Mouse (Mus musculus): ENCODE data around the gene Gpr62.

Gene Gpr62

GRCm38 (mm10) chr9:106421865-106422160 lies 43.9 kb downstream of the Gpr62 start:
- peak; percentile 90 for DNase-seq (ENCODE audit: low read depth, low spot score)

- DNase-seq (ENCODE audit: low read depth, low spot score) = no peak
Measured at GRCm38 (mm10) chr9:106421033-106421864, 44.5 kb downstream of the Gpr62 start.

DNA sequence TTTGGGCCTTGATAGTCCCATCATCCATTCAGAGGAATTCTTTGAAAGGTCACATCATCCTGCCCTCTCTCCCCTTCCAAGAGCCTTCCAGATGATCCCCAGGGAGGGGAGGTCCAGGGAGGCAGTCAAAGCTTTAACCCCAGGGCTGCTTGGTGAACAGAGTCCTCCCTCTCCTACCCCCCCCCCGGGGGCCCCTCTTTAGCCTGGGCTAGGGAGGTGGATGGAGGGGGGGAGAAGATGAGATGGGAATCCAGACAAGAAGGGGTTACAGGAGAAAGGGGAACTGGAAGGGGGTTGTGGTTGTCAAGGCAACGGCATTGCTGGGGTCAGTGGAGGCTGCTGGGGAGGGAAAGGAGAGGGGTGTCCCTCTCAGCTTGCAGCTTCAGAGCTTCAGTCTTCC lies 45.1 kb downstream of the Gpr62 start:
- DNase-seq (ENCODE audit: low read depth, low spot score) = no peak

DNA sequence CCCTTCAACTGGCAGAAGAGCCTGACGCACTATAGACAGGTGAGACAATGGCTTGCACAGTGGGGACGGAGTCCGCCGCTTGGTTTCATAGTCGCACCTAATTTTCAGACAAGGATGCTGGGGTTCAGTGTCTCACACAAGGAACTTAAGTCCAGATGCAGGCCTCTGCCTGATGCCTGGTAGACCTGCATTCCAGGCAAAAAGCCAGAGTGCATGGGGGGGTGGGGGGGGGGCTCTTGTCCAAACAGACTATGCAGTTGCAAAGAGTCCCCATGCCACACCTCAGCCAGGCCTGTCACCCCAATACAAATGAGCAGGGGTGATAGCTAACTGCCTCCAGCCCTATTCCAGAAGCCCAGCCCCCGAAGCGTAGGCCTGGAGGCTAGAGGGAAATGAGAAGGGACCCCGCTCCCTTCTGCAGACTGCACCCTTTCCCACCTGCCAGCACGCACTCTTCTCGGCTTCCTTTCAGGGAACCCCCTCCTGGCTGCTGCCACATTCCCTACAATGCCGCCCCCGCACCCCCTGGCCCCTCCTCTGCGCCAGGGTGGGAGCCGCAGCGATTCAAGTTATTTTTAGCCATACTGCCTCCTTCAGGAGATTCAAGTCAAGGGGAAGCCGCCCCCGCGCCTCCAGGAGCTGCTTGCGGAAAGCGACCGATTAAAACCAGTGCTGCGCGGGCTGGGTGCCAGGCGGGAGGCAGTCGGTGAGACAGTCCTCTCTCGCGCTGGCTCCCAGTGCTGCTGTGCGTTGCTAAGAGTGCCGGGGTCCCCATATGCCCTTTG lies 47.7 kb downstream of the Gpr62 start:
- DNase-seq (ENCODE audit: low read depth, low spot score) = peak; percentile 64

DNA sequence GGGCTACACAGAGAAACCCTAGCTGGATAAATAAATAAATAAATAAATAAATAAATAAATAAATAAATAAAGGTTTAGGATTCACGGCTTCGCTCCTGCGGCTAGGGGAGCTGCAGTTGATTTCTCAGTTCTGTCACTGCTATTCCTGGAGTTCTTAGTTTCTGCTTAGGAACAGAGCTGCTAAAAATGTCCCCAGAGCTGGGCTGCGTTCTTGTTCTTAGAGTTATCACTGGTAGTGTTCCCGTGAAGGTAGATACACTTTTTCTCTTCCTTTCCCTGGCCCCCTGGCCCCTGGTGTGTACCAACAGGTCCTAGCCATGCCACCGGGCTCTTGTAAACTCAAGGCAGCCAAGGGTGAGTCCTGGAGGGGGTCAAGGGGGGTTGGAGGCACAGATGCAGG lies 48.9 kb downstream of the Gpr62 start:
- no peak for DNase-seq (ENCODE audit: low read depth, low spot score)

Data from CD4-positive, CD25-positive, alpha-beta regulatory T cell, adult 2 months (primary cell).